Mouse (Mus musculus): ENCODE measurements around the gene Ambra1. TPM values are rescaled to one million over a fixed set of nuclear protein-coding genes. Genes with fewer than 3 reads are reported as not detected.
A peak's percentile ranks its signal among the peaks of the same experiment; 100 is the strongest.

Gene Ambra1
- polyA plus RNA-seq (2012; ENCODE audit: insufficient read depth, insufficient read length, missing spikeins), result 24.0 and 26.3 TPM in 2 replicates

GRCm38 (mm10) chr2:91729971-91730821, at the start of gene Ambra1:
Ambra1 (plus strand) TSS chr2:91730134.
- Histone ChIP-seq H3K4me3 (ENCODE audit: insufficient read depth, low read length) (peak within 1 kb of the TSS; percentile 97), H3K4me1 (ENCODE audit: control insufficient read depth, insufficient read depth, low read length) (peaks cover 34% of the 10 kb centered on the region), H3K27ac (ENCODE audit: insufficient read depth, low read depth, low read length) (peak within 1 kb of the TSS; percentile 89)
- TF ChIP-seq POLR2A (IDR thresholded peaks at IDR 0.05; ENCODE audit: borderline replicate concordance, low read depth, low read length) (no peak), CTCF (IDR thresholded peaks at IDR 0.05; ENCODE audit: low read depth, low read length) (no peak)

- Histone ChIP-seq H3K27ac (ENCODE audit: insufficient read depth, low read depth, low read length) (no peak overlapping the region), H3K4me1 (ENCODE audit: control insufficient read depth, insufficient read depth, low read length) (0 out of 2 replicates have a peak, but pooled peaks cover 2% of the 10 kb centered on the region), H3K4me3 (ENCODE audit: insufficient read depth, low read length) (no peak overlapping the region)
- TF ChIP-seq POLR2A (IDR thresholded peaks at IDR 0.05; ENCODE audit: borderline replicate concordance, low read depth, low read length) (no peak), CTCF (IDR thresholded peaks at IDR 0.05; ENCODE audit: low read depth, low read length) (peak; percentile 40)
Measured at GRCm38 (mm10) chr2:91682850-91683249, 47.1 kb upstream of the Ambra1 start.

DNA sequence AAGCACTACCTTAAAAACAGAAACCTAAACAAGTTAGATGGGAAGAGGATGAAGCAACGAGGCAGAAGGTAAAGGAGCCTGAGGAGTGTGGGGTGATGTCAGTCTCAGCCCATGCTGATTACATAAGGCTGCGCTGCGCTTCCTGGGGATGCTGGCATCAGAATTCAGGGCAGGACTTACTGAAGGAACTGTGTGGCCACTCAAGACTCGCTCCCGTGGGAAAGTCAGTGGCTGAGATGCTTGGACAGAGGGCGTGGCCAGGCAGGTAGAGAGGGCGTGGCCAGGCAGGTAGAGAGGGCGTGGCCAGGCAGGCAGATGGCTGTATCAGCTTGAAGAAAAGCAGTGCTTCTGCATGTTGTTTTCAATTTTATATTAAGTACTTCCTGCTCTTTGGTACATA, 46.0 kb upstream of the Ambra1 start:
- TF ChIP-seq CTCF (IDR thresholded peaks at IDR 0.05; ENCODE audit: low read depth, low read length), result no peak
- TF ChIP-seq POLR2A (IDR thresholded peaks at IDR 0.05; ENCODE audit: borderline replicate concordance, low read depth, low read length), result no peak
- Histone ChIP-seq H3K4me1 (ENCODE audit: control insufficient read depth, insufficient read depth, low read length) (0 out of 2 replicates have a peak, but pooled peaks cover 2% of the 10 kb centered on the region), H3K27ac (ENCODE audit: insufficient read depth, low read depth, low read length) (no peak overlapping the region), H3K4me3 (ENCODE audit: insufficient read depth, low read length) (no peak overlapping the region)

DNA sequence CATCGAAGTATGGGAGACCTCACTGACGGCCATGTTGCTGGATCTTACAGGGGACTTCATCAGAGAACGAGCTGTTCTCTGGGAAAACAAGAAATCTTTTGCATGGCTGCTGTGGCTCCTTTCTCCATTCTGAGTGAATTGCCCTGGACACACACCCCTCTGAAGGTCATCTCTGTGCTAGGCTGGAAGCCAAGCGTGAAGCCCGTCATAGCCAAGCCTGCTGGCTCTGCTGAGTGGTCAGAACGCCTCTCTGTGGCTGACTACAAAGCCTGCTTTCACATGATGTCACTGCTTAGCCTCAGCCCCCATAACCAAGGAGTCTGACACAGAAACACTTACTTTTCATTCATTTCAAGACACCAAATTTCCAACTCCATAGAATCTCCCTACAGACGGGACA, 40.5 kb upstream of the Ambra1 start:
- H3K4me1 ChIP-seq (ENCODE audit: control insufficient read depth, insufficient read depth, low read length), result peaks cover 8% of the 10 kb centered on the region
- H3K4me3 ChIP-seq (ENCODE audit: insufficient read depth, low read length), result no peak overlapping the region
- TF ChIP-seq CTCF (IDR thresholded peaks at IDR 0.05; ENCODE audit: low read depth, low read length), result no peak
- no peak for TF ChIP-seq POLR2A (IDR thresholded peaks at IDR 0.05; ENCODE audit: borderline replicate concordance, low read depth, low read length)
- H3K27ac ChIP-seq (ENCODE audit: insufficient read depth, low read depth, low read length), result no peak overlapping the region

DNA sequence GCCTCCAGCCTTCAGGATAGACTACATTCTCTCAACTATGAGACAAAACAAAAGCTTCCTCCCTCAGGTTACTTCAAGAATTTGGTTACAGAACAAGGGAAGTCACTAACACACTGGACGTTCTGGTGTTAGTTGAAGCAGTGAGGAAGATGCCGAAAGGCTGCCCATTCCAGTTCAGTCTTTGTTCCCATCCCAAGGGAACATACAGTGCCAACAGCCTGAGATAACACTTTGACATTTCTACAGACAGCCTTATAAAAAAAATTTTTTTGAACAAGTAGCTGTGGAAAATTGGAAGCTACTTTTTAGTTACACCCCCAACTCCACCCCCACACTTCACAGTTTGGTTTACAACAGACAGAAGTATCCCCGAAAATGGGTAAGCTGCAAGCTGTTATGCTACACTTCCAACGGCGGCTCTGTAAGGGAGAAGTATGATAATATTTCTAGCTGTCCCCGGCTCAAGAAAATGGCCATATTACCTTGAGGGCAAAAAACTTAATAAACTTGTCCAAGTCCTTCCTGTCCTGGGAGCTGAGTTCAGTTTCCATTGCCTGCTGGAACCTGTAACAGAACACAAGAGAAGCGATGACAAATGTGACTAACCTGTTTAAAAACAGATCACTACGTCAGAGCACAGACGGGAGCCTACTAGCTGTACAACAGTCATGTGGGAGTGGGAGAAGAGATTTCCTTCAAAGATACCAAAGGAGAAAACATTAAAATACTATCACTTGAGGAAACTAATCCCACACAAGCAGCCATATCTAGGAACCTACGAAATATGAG, 34.3 kb upstream of the Ambra1 start:
- TF ChIP-seq CTCF (IDR thresholded peaks at IDR 0.05; ENCODE audit: low read depth, low read length), result no peak
- no peak for TF ChIP-seq POLR2A (IDR thresholded peaks at IDR 0.05; ENCODE audit: borderline replicate concordance, low read depth, low read length)
- Histone ChIP-seq H3K4me1 (ENCODE audit: control insufficient read depth, insufficient read depth, low read length) (peaks cover 46% of the 10 kb centered on the region), H3K27ac (ENCODE audit: insufficient read depth, low read depth, low read length) (peak overlapping the region; percentile 59), H3K4me3 (ENCODE audit: insufficient read depth, low read length) (no peak overlapping the region)

DNA sequence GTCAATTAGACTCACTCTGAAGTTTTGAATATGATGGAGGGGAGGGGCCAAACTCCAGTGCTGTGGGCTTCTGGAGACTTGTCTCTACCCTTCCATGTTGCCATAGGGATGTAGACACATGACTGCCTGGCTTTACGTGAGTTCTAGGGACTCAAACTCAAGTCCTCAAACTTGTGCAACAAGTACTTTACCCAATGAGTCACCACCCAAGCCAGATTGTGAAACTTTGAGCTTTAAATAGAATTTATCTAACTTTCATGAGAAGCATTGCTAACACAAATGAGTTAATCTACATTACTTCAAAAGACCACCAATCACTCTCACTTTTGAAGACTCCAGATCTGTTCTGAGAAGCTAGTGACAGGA, 33.7 kb upstream of the Ambra1 start:
- Histone ChIP-seq H3K4me3 (ENCODE audit: insufficient read depth, low read length) (no peak overlapping the region), H3K27ac (ENCODE audit: insufficient read depth, low read depth, low read length) (peak overlapping the region; percentile 88), H3K4me1 (ENCODE audit: control insufficient read depth, insufficient read depth, low read length) (peaks cover 48% of the 10 kb centered on the region)
- no peak for TF ChIP-seq CTCF (IDR thresholded peaks at IDR 0.05; ENCODE audit: low read depth, low read length)
- TF ChIP-seq POLR2A (IDR thresholded peaks at IDR 0.05; ENCODE audit: borderline replicate concordance, low read depth, low read length), result no peak

DNA sequence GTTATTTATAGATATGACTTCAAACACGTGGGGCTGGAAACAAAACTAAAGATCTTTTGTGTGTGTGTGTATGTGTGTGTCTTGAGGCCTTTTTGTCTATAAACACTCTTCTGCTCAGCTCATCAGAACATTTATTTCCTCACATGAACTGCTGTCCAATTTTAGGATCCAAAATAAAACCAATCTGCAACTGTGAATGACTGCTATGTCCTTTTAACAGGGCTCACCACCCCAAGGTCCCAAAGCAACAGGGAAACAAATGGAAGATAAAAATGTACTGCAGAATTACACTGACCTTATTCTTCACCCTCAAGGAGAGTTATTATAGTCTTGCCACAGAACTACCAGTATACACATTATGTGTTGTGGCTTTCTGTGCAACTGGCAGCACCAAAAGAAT, 30.7 kb upstream of the Ambra1 start:
- H3K4me3 ChIP-seq (ENCODE audit: insufficient read depth, low read length), result no peak overlapping the region
- peaks cover 50% of the 10 kb centered on the region for H3K4me1 ChIP-seq (ENCODE audit: control insufficient read depth, insufficient read depth, low read length)
- peak overlapping the region; percentile 76 for H3K27ac ChIP-seq (ENCODE audit: insufficient read depth, low read depth, low read length)
- TF ChIP-seq CTCF (IDR thresholded peaks at IDR 0.05; ENCODE audit: low read depth, low read length) (no peak), POLR2A (IDR thresholded peaks at IDR 0.05; ENCODE audit: borderline replicate concordance, low read depth, low read length) (no peak)

DNA sequence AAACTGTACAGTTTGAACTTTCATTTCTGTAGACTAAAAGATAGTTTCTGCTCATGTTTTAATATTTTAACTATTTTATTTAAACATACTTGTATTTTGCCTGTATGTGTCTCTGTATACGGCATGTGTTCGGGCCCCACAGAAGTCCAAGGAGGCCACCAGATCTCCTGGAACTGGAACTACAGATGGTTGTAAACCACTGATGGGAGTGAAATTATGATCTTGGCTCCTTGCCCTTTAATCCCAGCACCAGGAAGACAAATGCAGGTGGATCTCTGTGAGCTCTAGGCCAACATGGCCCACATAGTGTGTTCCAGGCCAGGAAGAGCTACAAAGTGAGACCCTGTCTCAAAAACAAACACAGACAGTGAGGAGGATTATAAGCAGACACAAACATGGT, 28.6 kb upstream of the Ambra1 start:
- Histone ChIP-seq H3K27ac (ENCODE audit: insufficient read depth, low read depth, low read length) (peak overlapping the region; percentile 0), H3K4me1 (ENCODE audit: control insufficient read depth, insufficient read depth, low read length) (peaks cover 33% of the 10 kb centered on the region), H3K4me3 (ENCODE audit: insufficient read depth, low read length) (no peak overlapping the region)
- no peak for TF ChIP-seq POLR2A (IDR thresholded peaks at IDR 0.05; ENCODE audit: borderline replicate concordance, low read depth, low read length)
- no peak for TF ChIP-seq CTCF (IDR thresholded peaks at IDR 0.05; ENCODE audit: low read depth, low read length)

DNA sequence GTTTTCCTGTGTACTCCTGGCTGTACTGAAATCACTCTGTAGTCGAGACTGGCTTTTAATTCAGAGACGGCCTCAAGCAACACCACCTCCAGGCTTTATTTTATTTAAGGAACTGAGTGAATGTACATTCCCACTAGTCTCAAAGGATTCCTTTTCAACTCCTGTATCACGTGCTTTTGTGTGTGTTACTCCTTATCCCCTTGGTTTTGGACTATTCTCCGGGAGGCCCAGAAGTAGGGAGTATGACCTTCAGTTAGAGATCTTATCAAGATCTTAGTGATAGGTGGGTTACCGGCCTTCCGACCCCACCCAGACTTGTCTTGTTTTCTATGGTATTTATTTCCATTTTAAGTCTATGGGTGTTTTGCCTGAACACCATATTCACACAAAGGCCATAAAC, 24.2 kb upstream of the Ambra1 start:
- H3K4me1 ChIP-seq (ENCODE audit: control insufficient read depth, insufficient read depth, low read length), result peaks cover 9% of the 10 kb centered on the region
- H3K4me3 ChIP-seq (ENCODE audit: insufficient read depth, low read length), result no peak overlapping the region
- no peak for TF ChIP-seq POLR2A (IDR thresholded peaks at IDR 0.05; ENCODE audit: borderline replicate concordance, low read depth, low read length)
- no peak for TF ChIP-seq CTCF (IDR thresholded peaks at IDR 0.05; ENCODE audit: low read depth, low read length)
- no peak overlapping the region for H3K27ac ChIP-seq (ENCODE audit: insufficient read depth, low read depth, low read length)

DNA sequence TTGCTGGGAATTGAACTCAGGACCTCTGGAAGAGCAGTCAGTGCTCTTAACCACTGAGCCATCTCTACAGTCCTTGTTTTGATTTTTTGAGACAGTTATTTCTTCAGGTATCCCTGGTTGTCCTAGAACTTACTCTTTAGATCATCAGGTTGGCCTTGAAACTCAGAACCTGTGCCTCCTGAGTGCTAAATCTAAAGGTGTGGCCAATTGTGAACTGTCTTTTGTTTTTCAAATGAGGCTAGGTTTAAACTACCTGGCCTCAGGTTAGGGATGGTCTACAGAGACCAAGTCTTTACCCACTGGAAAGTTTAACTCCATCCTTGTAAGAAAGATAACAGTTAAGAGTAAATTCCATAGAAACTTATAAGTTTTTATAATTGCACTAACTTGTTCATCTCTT, 23.5 kb upstream of the Ambra1 start:
- TF ChIP-seq POLR2A (IDR thresholded peaks at IDR 0.05; ENCODE audit: borderline replicate concordance, low read depth, low read length) (no peak), CTCF (IDR thresholded peaks at IDR 0.05; ENCODE audit: low read depth, low read length) (no peak)
- H3K4me3 ChIP-seq (ENCODE audit: insufficient read depth, low read length), result no peak overlapping the region
- H3K4me1 ChIP-seq (ENCODE audit: control insufficient read depth, insufficient read depth, low read length), result peaks cover 7% of the 10 kb centered on the region

More for the DNA sequence above, 23.5 kb upstream of the Ambra1 start:
- no peak overlapping the region for H3K27ac ChIP-seq (ENCODE audit: insufficient read depth, low read depth, low read length)
